Mouse (Mus musculus) mouse embryonic stem cell (cell line): ENCODE data around the gene Kcnq5.

Experiments
- in situ Hi-C, 2 experiments: fragments of 300-500 bp; cut with MboI; formaldehyde crosslinking; loops; 1 replicate in 1 of 2; 3 replicates in 1 of 2; pipeline ENCODE4 v1.14.3; 2019 to 2020; ENCODE audit warnings: low sequenced_read_pairs in 2 of 2, low pct_unique_long_range_greater_than_20kb in 1 of 2, mixed read lengths in 1 of 2; ENCODE audit not compliant: unreplicated experiment in 1 of 2

Gene Kcnq5

DNA sequence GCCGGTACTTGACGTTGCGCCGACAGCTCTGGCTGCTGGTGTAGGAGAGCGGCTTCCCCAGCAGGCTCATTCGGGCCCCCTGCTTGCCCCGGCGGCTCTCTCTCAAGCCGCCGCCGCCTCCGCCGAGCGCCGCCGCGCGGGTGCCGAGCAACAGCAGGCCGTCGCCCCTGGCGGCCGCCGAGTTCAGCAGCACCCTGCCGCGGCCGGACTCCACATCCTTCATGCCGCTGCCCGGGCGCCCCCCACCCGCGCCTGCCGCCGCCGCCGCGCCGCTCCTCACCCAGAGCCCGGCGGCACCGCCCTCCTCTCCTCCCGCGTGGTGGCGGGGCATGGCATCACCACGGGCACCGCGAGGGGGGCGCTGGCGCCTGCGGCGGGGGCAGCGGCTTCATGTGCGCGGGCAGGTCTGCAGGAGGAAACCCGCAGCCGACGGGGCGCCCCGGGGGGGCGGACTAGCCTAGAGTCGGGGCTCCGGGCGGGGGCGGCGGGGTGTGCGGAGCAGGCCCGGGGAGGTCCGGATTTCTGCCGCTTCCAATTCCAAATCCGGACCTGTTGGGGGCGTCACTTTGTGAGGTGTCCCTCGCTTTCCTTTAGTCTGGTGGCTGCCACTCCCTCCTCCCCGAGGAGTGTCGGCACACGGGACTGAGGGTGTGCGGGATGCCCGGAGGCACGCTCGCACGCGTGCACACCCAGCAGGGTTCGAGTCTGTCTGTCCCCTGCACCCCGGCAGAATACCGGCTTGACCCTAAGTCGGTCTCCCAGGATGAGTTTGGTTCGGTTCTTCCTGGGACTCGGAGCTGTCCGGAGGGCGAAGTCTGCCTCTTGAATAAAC lies at the start of gene Kcnq5:
TSS of gene Kcnq5 (minus strand) at position 692 of the 832 bp plus-strand sequence.
- in situ Hi-C loops = no loop called here

DNA sequence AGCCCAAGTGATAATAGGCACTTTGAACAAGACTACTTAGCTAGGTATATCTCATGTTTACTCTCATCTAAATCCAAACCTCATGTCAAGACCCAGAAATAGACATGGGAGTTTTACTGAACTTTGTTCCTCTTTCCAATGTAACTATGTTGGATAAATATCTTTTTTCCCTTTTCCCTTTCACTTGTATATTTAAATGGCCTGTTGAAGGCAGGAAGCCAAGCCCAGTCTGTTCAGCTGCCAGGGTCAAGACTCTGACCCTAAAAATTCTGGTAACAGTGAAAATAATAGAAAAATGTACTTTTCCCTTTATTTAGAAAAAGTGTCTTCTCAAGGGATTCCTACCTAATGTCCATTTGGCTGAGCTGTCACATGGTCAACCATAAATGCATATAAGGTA lies 18.0 kb upstream of the Kcnq5 start:
- in situ Hi-C loops = no loop called here

DNA sequence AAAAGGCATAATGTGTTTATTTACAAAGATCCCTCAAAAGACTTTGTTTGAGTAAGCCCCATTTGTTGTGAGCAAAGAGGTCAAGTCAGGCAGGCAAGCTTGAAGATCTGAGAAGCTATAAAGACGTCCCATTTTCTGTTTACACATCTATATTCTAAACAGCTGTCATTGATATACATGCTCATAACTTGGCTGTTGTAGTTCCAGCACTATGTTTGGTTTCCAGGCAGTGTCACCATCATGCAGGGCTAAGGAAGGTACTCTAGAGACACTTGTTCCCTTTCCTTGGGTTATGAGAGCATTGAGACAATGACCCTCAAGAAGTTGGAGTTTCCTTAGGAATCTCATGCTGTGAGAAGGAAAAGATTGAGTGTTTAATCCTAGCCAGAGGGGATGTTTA lies 17.6 kb upstream of the Kcnq5 start:
- in situ Hi-C loops = no loop called here

DNA sequence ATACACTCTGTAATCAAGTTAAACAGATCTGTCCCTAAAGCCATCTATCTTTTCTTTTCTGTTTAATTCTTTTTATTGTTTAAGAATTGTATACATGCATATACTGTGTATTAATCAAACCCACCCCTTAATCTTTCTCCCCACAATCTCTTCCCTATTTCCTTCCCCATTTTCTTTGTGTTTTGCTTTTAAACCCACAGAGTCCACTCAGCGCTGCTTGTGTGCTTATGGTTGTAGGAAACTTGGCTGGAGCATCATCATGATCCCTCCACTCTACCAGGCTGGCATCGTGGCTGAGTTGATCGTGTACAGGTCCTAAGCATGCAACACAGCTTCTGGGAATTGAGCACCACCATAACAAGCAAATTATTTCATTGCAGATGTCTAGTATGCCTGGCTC lies 12.3 kb upstream of the Kcnq5 start:
- in situ Hi-C loops = no loop called here

DNA sequence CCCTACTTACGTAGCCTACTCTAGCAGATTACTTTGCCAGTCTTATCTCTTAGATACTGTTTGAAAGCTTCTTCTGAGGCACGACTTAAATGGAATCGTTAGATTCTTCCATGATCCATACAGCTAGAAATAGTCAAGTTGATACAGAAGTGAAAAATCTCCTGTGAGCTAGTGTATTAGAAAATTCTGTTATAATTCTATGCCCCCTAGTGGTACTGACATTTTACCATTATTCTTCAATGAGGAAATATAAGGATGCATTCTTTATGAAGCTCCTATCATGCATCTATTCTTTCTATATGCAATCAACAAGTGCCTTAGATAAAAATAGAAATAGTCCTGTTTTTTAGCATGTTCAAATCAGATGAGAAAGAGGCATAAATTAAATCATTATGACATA lies 5.4 kb upstream of the Kcnq5 start:
- in situ Hi-C loops = no loop called here

DNA sequence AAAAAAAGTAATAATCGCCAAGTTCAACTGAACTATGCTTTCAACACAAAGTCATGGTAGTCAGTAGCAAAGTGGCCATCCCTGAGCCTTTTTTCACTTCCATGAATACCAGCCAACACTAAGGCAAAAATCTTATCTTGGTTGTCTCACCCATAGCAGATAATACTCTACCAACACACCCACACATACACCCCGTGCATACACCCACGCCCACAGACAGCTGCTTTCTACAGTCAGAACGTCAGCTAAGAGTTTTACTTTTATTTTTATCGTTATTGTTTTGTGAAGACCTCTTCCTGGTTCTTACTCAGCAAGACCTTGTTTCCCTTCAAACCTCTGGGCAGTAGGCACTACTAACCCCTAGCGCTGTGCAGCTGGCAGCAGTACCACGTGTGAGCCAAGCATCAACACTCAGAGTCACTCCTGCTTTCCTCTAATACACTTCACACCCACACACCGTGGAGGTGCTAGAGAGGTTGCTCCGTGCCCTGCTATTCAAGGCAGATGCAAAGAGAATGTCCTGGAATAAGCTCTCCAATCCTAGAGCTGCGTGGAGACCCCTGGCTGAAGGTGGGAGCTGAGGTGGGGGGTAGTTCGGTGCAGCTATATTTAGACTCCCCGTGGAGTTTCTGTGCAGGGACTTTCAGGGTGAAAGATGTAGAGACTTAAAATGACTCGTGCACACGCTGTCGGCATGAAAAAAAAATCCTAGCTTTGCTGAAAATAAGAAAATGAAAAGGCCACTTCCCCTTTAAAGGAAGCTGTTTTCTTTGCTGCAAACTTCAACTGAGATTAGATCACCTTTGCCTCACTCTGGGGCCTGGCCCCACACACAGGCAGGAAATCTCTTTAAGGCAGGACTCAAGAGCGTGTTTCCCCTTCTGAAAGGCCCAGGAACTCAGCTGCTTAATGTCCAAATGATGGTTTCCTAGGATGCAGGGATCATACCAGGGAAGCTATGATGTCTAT lies 1.4 kb upstream of the Kcnq5 start:
- in situ Hi-C loops = no loop called here

DNA sequence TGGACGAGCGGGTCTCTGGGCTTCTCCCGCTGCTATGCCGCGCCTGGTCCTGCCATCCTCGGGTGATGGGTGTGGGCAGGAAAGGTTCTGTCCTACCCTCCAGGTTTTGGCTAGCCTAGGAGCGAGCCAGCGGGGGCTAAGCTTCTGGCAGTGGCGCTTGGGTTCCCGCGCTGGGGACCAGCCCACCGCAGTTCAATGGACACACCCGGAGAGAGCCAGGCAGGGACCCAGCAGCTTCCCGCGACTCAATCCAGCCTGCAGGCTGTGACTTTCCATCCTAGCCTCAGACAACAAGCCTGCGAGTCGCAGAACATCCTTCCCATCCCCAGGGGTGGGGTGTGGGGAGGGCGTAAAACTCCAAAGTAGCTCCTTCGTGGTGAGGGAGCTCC lies 335 bp upstream of the Kcnq5 start:
- in situ Hi-C loops = no loop called here

DNA sequence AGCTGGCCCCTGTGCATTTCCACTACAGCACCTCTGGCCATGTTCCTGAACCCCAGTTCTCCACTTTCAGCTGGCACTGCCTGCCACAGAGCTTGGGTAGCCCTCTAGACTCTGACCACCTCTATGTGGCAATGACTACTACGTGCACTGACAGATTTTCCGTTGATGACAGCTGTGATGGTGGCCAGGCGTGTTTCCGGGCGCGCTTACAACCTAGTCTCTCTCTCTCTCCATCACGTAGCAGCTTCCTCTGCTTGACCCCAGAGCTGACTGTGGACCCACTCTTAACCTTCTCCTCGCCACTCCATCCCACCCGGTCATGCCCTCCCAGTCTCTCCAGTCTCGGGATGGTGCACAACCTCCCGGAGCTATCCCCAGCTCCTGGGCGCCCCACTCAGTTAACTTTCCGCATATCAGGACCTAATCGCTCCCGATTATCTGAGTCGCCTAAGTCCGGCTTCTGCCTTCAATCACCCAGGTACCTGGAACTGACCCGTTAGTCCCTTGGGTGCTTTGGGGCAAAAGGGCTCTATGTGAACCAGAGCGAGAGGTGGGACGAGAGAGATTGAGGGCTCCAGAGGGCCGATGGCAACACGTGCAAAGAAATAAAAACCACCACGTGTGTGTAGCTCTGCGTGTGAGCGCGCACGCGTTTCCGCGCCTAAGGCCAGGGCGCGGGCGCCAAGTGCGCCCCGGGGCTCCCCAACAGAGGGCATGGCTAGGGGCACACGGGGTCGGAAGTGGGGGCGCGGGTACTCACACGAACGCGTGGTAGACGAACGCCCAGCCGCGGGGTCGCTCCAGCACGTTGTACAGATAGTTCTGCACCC lies 1.1 kb downstream of the Kcnq5 start:
- in situ Hi-C loops = no loop called here

DNA sequence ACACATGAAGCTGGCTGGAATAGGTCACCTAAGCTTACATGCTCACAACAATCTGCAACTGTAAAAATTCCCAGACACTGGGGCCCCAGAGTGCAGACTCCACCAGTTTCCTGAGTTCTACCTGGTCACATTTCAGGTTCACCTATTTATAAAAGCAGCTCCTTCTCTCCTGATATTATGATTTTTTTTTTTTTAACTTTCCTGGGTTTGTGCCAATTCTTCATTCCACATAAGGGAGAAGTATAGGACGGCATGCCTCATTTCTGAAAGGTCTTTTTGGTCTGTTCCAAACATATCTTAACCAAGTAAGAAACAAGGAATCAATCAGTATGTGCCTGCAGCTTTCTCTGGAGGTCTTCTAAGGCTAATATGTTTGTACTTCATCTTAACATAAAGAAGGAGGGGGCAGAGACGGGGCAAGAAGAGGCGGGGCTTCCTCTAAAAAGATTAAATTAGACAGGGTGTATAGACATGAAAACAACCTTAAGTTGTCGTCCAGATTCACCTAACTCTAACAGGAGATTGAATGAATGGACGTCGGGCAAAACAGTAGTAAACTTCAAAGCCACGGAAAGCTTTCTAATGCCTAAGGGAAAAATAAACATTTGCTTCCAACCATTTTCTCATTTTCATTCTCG lies 2.0 kb downstream of the Kcnq5 start:
- in situ Hi-C loops = no loop called here

DNA sequence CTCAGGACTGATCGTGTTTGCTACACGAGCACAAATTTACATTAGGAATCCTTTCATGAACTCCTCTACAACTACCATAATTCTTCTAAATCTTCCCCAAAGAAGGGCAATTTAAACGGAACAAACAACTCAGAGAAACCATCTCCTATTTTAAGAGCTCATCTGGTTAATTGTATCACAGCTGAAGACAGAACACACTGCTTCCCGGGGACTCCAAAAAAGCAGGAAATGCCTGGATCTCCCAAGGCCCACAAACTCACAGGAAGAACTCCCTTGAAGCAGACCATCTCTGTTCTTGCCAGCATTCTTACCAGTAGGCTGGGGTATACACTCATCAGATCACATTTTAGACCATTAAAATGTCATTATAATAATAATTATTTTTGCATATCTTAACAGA lies 3.7 kb downstream of the Kcnq5 start:
- in situ Hi-C loops = no loop called here

DNA sequence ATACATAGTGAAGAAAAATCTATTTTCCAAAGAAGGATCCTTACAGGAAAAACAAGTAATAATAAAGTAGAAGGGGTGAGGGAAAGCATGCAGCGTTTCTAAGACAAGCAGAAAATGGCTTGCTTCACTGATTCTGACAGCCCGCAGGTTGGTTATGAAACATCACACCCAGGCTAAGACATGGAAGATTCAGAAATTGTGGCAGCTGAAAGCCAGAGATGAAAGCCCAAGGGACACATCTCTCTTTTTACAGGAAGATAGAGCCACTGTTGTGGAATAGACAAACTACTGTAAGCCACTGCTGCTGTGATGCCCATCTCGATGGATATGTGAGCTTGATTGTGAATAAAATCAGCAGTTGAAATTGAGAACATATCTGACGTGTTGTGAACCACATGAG lies 20.9 kb downstream of the Kcnq5 start:
- in situ Hi-C loops = no loop called here

DNA sequence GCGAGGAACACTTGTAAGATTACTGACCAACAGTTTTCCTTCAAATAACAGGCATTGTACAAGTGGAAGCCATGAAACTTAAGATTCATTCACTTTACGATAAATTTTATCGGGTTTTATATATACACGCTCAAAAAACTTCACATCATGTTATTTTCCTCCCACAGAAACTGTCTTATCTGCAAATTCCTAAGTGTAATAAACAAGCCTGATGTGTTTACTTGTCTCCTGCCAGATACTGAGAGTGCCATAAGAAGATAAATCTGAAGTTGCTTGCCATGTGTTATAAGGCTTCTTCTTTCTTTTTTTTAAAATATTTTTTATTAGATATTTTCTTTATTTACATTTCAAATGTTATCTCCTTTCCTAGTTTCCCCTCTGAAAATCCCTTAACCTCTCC lies 34.6 kb downstream of the Kcnq5 start:
- in situ Hi-C loops = no loop called here

DNA sequence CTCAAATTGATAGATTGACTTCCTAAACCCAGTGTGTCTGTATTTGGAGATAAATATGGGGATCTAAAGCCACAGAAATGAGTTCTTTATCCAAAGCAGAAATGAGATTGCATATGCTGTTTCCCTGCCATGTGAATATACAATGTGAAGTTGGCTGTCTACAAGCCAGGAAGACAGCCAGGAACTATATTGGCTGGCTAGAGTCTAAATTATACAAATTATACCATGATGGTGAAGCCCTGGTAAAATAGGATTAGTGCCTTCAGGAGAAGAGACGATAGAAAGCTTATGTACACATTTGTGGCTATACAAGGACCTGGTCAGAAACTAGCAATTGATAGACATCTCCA lies 38.5 kb downstream of the Kcnq5 start:
- in situ Hi-C loops = no loop called here

DNA sequence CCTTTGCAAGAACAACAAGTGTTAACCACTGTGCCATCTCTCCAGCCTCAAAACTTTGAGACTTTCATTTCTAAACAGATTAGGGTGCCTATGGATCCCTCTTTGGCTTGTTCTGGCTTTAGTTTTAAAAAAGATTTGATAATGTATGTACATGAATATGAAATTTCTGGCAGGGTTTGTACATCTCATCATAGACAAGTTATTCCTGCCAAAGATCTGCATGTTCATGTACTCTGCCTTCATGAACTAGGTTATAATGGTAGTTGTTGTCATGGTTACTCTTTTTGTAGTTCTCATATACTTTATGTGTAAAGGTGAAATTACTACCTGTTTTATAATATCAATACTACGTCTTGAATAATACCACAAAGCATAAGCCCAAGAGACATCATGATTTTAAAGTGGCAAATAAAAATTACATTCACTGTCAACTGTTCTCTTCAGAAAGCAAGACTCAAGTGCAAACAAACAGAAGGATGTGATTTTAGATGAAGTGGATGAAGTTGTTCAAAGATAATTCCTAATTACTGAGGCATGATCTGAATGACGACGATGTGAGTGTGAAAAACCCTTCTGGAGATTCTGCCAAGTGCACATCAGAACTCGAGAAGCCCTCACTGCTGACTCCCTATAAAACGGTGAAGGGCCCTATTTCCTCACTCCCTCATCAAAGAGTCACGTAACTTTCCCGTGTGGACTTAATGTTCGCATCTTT lies 39.0 kb downstream of the Kcnq5 start:
- in situ Hi-C loops = no loop called here

DNA sequence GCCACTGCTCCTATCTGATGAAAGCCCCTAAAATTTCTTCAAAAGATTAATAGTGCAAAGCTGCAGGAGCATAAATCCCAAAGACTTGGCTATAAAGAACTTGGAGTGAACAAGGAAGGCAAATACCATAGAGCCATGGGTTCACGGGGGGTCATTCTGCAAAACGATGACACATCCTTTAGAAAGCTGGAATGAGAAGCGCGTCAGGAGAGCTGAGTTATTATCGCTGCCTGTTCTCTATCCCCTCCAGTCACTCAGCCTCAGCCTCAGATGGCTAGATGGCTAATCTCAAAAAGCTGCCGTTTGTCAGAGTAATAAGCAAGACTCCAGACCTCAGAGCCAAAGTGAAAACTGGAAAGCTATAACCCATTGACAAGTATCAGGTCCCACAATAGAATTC lies 42.5 kb downstream of the Kcnq5 start:
- in situ Hi-C loops = no loop called here

DNA sequence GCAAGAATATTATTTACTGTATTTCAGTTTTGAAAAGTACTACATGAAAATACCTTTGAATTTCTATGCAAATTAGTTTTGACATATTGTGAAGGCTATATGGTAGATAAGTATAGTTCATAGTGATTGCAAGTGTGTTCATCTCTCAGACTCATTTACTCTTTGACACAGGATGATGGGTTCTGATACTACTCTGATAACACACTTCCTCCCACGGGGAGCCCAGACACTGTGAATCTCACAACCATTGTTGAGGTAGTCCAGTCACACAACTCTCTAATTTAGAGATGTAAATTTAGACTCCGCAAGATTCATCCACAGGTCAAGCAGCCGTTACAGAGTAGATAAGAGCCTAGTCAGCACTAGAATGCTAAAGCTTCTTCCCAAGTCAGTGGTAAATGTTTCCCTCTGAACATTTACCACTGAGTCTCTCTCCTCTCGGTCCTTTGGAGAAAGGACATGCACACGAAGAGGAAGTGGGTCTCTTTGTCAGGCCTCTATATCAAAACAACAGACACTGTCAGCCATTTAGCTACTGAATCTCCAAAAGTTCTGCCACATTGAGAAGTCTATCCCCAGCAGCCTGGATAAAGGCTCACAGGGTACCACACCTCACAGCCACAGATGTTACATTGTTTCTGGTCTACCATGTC lies 65.5 kb downstream of the Kcnq5 start:
- in situ Hi-C loops = no loop called here

DNA sequence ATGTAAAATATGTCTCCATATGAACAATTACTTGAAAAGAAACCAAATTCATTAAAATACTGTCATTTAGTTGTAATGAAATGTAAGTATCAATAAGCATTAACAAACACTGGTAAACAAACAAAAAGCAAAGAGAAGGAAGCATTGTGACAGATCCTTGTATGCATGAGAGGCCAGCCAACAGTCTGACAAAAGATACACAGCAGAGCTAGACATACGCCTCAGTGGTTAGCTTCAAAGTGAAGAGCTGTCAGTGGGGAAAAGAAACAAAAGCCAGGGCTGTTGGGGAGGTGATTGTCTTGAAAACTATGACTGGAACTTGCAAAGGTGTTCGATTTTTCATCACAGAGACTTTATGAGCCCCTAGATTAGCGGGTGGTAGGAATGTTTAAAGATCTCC lies 78.0 kb downstream of the Kcnq5 start:
- in situ Hi-C loops = no loop called here
